Mouse (Mus musculus) MEL (cell line): ENCODE results near the gene Mrps27. TPM values are rescaled to one million over a fixed set of nuclear protein-coding genes. Genes with fewer than 3 reads are reported as not detected.

Source experiments
- DNase-seq: peaks from one replicate; pipeline ENCODE4 v3.0.0; 2011; ENCODE audit warnings: low read depth, low spot score
- H3K27ac ChIP-seq: 2 replicates; pipeline ENCODE4 v1.5.1; 2012; ENCODE audit warnings: low read depth, mild to moderate bottlenecking, control low read depth, low read length, moderate library complexity; ENCODE audit not compliant: control insufficient read depth
- H3K27me3 ChIP-seq, 2 experiments: fragments of 150-350 bp in 1 of 2; sonication (generic) in 1 of 2; 2 replicates each; pipeline ENCODE4 v1.6.1; 2012; ENCODE audit warnings: low read length in 2 of 2, mild to moderate bottlenecking in 2 of 2, improper control_type of control experiment in 1 of 2, moderate library complexity in 1 of 2; ENCODE audit not compliant: insufficient read depth in 2 of 2, control insufficient read depth in 1 of 2
- H3K36me3 ChIP-seq, 2 experiments: 2 replicates each; pipeline ENCODE4 v1.6.1; 2012 to 2014; ENCODE audit warnings: low read length in 2 of 2, improper control_type of control experiment in 1 of 2, inconsistent platforms in 1 of 2, mild to moderate bottlenecking in 1 of 2; ENCODE audit not compliant: insufficient read depth in 2 of 2, control insufficient read depth in 1 of 2
- H3K4me1 ChIP-seq, 2 experiments: fragments of 150-350 bp in 1 of 2; sonication (generic) in 1 of 2; 2 replicates each; pipeline ENCODE4 v1.6.1; 2012; ENCODE audit warnings: low read length in 2 of 2, improper control_type of control experiment in 1 of 2, mild to moderate bottlenecking in 1 of 2; ENCODE audit not compliant: insufficient read depth in 2 of 2, control insufficient read depth in 1 of 2
- H3K4me3 ChIP-seq, 2 experiments: fragments of 150-350 bp in 1 of 2; sonication (generic) in 1 of 2; 2 replicates each; pipeline ENCODE4 v1.5.1; 2012; ENCODE audit warnings: low read depth in 2 of 2, low read length in 2 of 2, mild to moderate bottlenecking in 2 of 2, moderate library complexity in 2 of 2, control low read depth in 1 of 2, improper control_type of control experiment in 1 of 2; ENCODE audit not compliant: control insufficient read depth in 1 of 2, insufficient read depth in 1 of 2
- H3K79me2 ChIP-seq: 2 replicates; pipeline ENCODE4 v1.6.1; 2012; ENCODE audit warnings: mild to moderate bottlenecking, low read length, moderate library complexity; ENCODE audit not compliant: control insufficient read depth, poor library complexity, insufficient read depth
- H3K9ac ChIP-seq: 2 replicates; pipeline ENCODE4 v1.6.1; 2012; ENCODE audit warnings: low read depth, mild to moderate bottlenecking, control low read depth, low read length, moderate library complexity; ENCODE audit not compliant: control insufficient read depth, poor library complexity, severe bottlenecking
- H3K9me3 ChIP-seq: fragments of 150-350 bp; sonication (generic); replicated peaks from 2 replicates; pipeline ENCODE4 v1.6.1; 2012; ENCODE audit warnings: mild to moderate bottlenecking, low read length, improper control_type of control experiment, moderate library complexity; ENCODE audit not compliant: insufficient read depth
- BHLHE40 ChIP-seq: IDR thresholded peaks from 2 replicates; pipeline ENCODE4 v1.6.1; 2012; ENCODE audit warnings: low read depth, mild to moderate bottlenecking, inconsistent platforms, low read length, improper control_type of control experiment, borderline replicate concordance
- CHD1 ChIP-seq: IDR thresholded peaks from 2 replicates; pipeline ENCODE4 v1.6.1; 2012; ENCODE audit warnings: low read depth, mild to moderate bottlenecking, inconsistent platforms, low read length, improper control_type of control experiment
- ELF1 ChIP-seq: IDR thresholded peaks from 2 replicates; pipeline ENCODE4 v1.6.1; 2014; ENCODE audit warnings: low read depth, mild to moderate bottlenecking, inconsistent platforms, low read length, improper control_type of control experiment, moderate library complexity
- EP300 ChIP-seq, 2 experiments: IDR thresholded peaks; 2 replicates each; pipeline ENCODE4 v1.6.1; 2011; ENCODE audit warnings: improper control_type of control experiment in 2 of 2, low read length in 2 of 2, low read depth in 1 of 2, mild to moderate bottlenecking in 1 of 2
- ETS1 ChIP-seq: IDR thresholded peaks from 2 replicates; pipeline ENCODE4 v1.6.1; 2012; ENCODE audit warnings: low read depth, mild to moderate bottlenecking, inconsistent platforms, low read length, improper control_type of control experiment, moderate library complexity
- JUND ChIP-seq: IDR thresholded peaks from 2 replicates; pipeline ENCODE4 v1.6.1; 2011; ENCODE audit warnings: low read depth, mild to moderate bottlenecking, improper control_type of control experiment, low read length
- KAT2A ChIP-seq: conservative IDR thresholded peaks from 2 replicates; pipeline ENCODE4 v1.6.1; 2012; ENCODE audit warnings: low read depth, low read length, improper control_type of control experiment, inconsistent platforms
- MXI1 ChIP-seq: IDR thresholded peaks from 2 replicates; pipeline ENCODE4 v1.6.1; 2011; ENCODE audit warnings: mild to moderate bottlenecking, low read depth, low read length, improper control_type of control experiment
- NRF1 ChIP-seq: IDR thresholded peaks from 2 replicates; pipeline ENCODE4 v1.6.1; 2014; ENCODE audit warnings: low read depth, mild to moderate bottlenecking, inconsistent platforms, low read length, improper control_type of control experiment, moderate library complexity; ENCODE audit not compliant: poor library complexity, insufficient read depth, severe bottlenecking
- POLR2A ChIP-seq, 2 experiments: IDR thresholded peaks; 2 replicates each; pipeline ENCODE4 v1.6.1; 2011 to 2012; ENCODE audit warnings: low read length in 2 of 2, mild to moderate bottlenecking in 2 of 2, control low read depth in 1 of 2, improper control_type of control experiment in 1 of 2, low read depth in 1 of 2, moderate library complexity in 1 of 2; ENCODE audit not compliant: control insufficient read depth in 1 of 2, insufficient read depth in 1 of 2, poor library complexity in 1 of 2
- POLR2AphosphoS5 ChIP-seq: IDR thresholded peaks from 2 replicates; pipeline ENCODE4 v1.6.1; 2012; ENCODE audit warnings: low read depth, borderline replicate concordance, mild to moderate bottlenecking, inconsistent platforms, low read length, moderate library complexity, mixed read lengths
- SIN3A ChIP-seq: IDR thresholded peaks from 2 replicates; pipeline ENCODE4 v1.6.1; 2012; ENCODE audit warnings: low read length, improper control_type of control experiment, inconsistent platforms
- TBP ChIP-seq: IDR thresholded peaks from 2 replicates; pipeline ENCODE4 v1.8.0; 2011; ENCODE audit warnings: low read depth, low read length, improper control_type of control experiment
- UBTF ChIP-seq: IDR thresholded peaks from 2 replicates; pipeline ENCODE4 v1.6.1; 2012; ENCODE audit warnings: low read depth, mild to moderate bottlenecking, inconsistent platforms, low read length, improper control_type of control experiment, moderate library complexity, borderline replicate concordance; ENCODE audit not compliant: insufficient read depth
- ZC3H11A ChIP-seq: IDR thresholded peaks from 2 replicates; pipeline ENCODE4 v1.6.1; 2012; ENCODE audit warnings: low read depth, mild to moderate bottlenecking, inconsistent platforms, low read length, improper control_type of control experiment
- ZKSCAN1 ChIP-seq: IDR thresholded peaks from 2 replicates; pipeline ENCODE4 v1.6.1; 2012; ENCODE audit warnings: low read depth, mild to moderate bottlenecking, inconsistent platforms, low read length, improper control_type of control experiment, moderate library complexity
- ZNF384 ChIP-seq: IDR thresholded peaks from 2 replicates; pipeline ENCODE4 v1.6.1; 2012; ENCODE audit warnings: low read depth, mild to moderate bottlenecking, inconsistent platforms, low read length, improper control_type of control experiment
- polyA plus RNA-seq, 2 experiments: library from polyadenylated mRNA; stranded (reverse) in 1 of 2; unstranded in 1 of 2; fragments of >175 nt in 1 of 2; fragments of >200 nt in 1 of 2; gene quantifications; 2 replicates each; pipeline versions ENCODE4 v1.2.1 to v1.2.4; 2012; ENCODE audit warnings: low replicate concordance in 2 of 2, low read depth in 1 of 2; ENCODE audit not compliant: insufficient read length in 2 of 2, insufficient read depth in 1 of 2, missing spikeins in 1 of 2
- total RNA-seq: library from RNA; depleted of rRNA; stranded (reverse); fragments of 300-350 nt; gene quantifications from 2 replicates; pipeline ENCODE4 v1.2.3, GENCODE M21; 2012

Gene Mrps27
- total and polyA plus RNA-seq, 3 experiments: 27.9 to 44.1 TPM; not detected in 1

DNA sequence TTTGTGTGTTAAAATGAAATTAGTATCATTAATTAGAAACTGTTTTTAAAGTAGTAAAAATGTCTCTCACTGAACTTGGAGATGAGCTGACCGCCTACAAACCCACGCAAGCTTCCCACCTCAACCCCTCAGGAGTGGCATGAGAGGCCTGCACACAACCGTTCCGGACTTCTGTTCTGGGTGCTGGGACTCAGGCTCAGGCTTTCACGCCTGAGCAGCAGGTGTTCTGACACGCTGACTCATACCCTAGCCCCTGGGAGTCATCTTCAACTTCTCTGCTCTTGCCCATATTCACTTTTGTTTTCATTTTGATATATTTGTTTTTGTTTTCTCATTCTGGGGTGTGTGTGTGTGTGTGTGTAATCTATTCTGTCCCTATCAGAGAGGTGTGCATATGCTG is 5.4 kb downstream of the Mrps27 start:
- H3K27me3 ChIP-seq: no peaks in the 10 kb centered on the region
- peaks cover 3 to 6% of the 10 kb centered on the region in 2 experiments; a peak in 2 of 4 replicates for H3K36me3 ChIP-seq
- no peak overlapping the region for H3K9ac ChIP-seq
- H3K27ac ChIP-seq: no peak overlapping the region
- H3K4me3 ChIP-seq: no peak overlapping the region
- DNase-seq: no peak
- H3K4me1 ChIP-seq: no peaks in the 10 kb centered on the region; a peak in 1 of 4 replicates
- H3K79me2 ChIP-seq: peaks cover 4% of the 10 kb centered on the region
- TF ChIP-seq BHLHE40: no peak
- no peak for TF ChIP-seq ELF1
- no peak for TF ChIP-seq SIN3A
- no peak for TF ChIP-seq KAT2A
- no peaks in the 10 kb centered on the region for H3K9me3 ChIP-seq

DNA sequence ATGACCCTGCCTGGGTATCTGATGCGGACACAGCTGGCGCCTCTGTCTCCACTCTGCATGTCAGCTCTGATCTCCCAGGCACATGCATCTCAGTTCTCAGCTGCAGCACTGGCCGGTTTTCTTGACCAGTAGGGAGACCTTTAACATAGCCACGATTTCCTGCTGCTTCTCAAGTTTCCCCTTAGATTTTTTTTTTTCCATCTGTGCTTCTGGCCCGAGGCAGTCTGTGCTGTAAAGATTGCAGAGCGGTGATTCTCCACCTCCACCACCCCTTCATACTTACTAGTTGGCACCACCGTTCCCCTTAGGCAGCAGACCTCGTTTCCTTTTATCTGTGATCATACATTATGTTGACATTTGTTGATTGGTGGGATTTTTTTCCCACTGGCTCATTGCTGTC is 6.6 kb downstream of the Mrps27 start:
- peaks cover 0 to 3% of the 10 kb centered on the region in 2 experiments; a peak in 1 of 4 replicates for H3K36me3 ChIP-seq
- TF ChIP-seq ZKSCAN1 (no peak), POLR2A (IDR thresholded peaks at IDR 0.05; ENCODE audit: control insufficient read depth in 1 of 2, insufficient read depth in 1 of 2, low read depth in 1 of 2, low read length in 2 of 2, poor library complexity in 1 of 2) (no peak), ZNF384 (no peak), JUND (no peak), CHD1 (no peak), MXI1 (no peak), UBTF (no peak), TBP (no peak), POLR2AphosphoS5 (no peak), ETS1 (no peak), NRF1 (no peak), EP300 (IDR thresholded peaks at IDR 0.05; ENCODE audit: low read depth in 1 of 2, low read length in 2 of 2) (no peak), ZC3H11A (no peak)

More for the DNA sequence above, 6.6 kb downstream of the Mrps27 start:
- H3K79me2 ChIP-seq: no peaks in the 10 kb centered on the region
- no peaks in the 10 kb centered on the region for H3K4me1 ChIP-seq
- H3K9me3 ChIP-seq: no peaks in the 10 kb centered on the region
- no peak for DNase-seq
- H3K4me3 ChIP-seq: no peak overlapping the region
- H3K27ac ChIP-seq: no peak overlapping the region
- H3K9ac ChIP-seq: no peak overlapping the region
- no peaks in the 10 kb centered on the region for H3K27me3 ChIP-seq
